Mouse (Mus musculus): ENCODE measurements around the gene Prickle1.

Prickle1 gene

DNA sequence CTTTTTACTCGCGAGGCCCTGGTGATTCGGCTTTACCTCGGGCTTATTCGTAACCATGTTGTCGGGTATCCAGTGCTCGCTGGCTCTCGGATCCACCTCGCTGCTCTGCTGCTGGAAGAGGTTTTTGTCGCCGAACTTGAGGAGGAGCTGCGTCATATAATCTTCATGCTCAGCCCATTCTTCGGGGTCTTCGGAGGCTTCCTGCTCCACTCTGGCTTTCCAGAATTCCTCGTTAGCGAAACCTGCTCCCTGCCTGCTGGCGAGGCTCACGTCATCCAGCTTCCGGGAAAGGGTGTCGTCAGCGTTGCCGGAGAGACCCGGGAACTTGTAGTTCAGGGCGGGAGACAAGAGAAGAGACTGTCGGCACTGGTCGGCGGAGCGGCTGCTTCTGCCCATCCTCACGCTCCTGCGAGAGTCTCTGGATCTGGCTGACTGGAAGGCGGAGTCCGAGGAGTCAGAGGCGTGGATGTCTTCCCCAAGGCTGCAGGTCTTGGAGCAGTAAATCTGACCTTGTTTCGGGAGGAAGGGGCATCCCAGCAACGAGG, 92.4 kb downstream of the Prickle1 start:
- DNase-seq (ENCODE audit: low read depth), result no peak

DNA sequence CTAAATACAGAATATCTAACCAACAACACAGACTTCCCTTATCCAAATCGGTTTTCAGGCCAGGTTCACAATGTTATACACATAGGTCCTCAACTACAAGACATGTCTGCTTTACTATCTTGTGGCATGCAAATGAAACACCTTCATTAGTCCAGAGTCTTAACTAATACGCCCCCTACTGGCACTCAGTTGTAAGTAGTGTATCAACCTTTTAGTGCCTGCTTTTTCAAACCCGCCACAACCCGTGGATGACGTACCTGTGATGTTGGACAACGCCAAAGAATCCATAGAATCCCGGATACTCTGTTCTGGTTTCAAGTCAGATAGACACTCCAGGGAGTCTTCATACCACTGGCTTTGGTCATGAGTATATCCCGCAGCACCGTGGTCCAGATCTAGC, 93.0 kb downstream of the Prickle1 start:
- no peak for DNase-seq (ENCODE audit: low read depth)

DNA sequence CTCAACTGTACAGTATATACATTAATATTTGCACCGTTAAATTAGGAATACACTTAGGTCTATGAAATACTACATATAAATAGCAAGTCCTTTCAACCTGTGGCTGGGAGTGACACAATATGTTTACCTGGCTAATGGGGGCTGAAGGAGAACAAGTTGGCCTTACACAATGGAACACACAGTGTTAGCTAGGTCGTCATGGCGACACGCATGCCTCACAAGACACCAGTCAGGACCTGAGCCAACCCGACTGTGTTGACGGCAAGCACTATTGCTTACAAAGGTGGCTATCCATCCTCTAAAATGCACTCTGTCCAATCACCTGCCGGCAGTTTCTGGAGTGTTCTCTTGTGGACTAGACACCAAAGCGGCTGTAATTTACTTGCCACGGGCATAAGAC, 95.8 kb downstream of the Prickle1 start:
- DNase-seq (ENCODE audit: low read depth), result no peak

DNA sequence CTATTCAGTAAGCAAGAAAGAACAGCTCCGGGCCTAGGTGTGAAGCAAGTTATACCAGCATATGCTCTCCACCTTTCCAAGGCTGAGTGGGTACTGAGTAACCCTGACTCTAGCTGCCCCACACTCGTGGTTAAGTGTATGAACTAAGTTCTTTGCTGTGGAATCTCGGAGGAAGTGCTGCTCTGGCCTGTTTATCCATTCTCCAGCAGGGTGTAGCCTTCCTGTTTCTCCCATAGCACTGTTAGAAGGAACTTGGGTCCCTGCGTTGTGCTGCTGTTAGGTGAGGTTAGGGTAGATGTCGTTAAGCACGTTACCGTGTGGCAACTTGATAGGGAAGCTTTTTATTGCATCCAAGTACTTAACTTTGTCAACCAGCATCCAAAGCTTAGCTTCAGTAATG, 101.0 kb downstream of the Prickle1 start:
- DNase-seq (ENCODE audit: low read depth), result no peak

DNA sequence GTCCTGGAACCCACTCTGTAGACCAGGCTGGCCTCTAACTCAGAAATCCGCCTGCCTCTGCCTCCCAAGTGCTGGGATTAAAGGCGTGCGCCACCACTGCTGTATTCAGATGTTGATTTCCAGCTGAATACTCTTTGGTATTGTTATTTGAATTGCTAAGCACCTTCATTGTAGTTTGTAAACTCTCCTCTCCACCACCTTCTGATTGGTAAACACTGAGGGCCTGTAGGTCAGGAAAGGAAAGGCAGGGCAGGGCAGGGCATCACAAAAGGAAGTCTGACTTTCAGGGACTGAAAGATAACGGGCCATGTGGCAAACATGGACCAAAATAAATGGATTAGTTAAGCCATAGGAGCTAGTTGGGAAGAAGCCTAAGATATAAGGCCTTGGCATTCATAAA, 106.1 kb downstream of the Prickle1 start:
- no peak for DNase-seq (ENCODE audit: low read depth)

DNA sequence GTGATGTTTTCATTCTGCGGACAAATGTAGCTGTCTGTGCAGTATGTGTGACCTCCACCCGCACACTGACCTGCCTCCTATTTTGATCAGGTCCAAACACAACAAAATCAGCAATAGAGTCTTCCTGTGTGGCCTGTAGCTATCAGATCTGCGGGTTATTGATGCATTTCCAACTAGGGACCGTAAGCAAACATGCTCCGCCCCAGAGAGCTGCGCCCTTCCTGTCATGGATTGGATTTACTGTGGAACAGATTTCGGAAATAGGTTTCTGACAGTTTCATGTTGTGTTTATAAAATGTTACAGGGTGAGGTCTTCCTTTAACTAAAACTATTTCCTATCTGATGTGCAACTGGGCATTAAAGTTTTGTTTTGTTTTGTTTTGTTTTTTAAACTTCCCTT, 109.6 kb downstream of the Prickle1 start:
- DNase-seq (ENCODE audit: low read depth), result no peak

DNA sequence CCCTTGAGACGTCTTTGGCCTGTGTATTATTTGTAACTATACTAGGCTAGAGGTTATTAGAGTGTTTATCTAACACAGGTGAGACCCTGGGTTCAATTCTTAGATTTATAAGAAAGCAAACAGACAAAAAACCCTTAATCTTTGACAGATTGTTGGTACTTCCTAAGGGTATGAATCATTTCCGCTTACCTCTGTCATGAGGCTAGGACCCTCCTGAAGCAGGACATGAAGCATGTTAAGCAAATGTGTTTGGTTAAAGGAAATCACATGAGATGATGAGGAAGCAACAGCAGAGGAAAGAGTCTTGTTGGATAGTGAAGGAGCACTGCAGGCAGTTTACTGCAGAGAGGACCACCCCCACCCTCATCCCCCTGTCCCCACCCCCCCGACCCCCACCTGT, 110.4 kb downstream of the Prickle1 start:
- DNase-seq (ENCODE audit: low read depth), result no peak

DNA sequence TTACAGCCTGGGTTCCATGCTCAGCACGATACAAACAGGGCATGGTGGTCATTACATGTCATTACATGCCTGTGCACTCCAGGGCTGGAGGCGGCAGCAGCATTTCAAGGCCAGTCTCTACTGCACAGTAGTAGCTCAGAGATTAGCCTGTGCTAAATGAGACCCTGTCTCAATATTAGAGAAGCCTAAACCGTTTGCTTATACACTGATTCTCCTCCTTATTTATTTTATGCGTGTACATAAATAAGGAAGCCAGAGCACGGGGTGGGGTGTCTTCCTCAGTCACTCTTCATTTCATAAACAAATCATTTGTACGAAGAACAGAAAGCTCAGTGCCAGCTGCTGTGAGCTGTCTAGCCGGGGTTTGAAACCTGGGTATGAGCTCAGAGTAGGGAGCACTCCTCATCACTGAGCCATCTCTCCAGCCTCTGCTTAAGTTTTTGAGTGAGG, 111.4 kb downstream of the Prickle1 start:
- no peak for DNase-seq (ENCODE audit: low read depth)

DNA sequence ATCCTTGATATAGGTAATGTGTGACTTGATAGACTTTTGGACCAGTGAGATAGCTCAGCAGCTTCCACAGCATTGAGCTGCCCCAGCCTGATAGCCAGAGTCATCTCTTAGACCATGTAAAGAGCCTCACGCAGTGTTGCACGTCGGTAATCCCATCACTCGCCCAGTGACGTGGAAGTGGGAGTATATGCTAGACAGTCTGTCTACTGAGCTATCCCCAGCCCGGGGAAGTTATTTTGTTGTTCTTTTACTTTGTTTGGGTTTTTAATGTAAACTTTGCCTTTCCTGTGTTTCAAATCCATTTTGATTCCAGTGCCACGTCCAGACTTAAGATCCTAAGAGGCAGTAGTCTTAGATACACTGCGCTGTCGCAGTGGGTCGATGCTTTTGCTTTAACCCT, 114.6 kb downstream of the Prickle1 start:
- DNase-seq (ENCODE audit: low read depth), result no peak

DNA sequence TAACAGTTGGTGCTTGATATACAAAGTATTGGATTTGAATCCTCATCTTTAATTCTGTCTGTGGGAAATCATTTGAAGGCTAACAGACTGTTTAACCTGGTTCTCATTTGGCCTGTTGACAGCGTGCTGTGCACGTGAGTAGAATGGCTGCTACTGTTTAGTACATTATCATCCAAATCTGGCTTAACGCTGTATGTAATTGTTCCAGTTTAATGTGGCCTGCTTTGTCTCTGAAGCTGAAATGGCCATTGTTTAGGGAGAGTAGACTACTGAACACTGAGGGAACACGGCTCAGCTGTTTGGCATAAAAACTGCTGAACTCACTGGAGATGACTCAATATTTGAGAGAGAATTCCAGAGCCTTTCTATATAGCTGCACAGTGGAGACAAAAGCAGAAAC, 116.2 kb downstream of the Prickle1 start:
- no peak for DNase-seq (ENCODE audit: low read depth)

DNA sequence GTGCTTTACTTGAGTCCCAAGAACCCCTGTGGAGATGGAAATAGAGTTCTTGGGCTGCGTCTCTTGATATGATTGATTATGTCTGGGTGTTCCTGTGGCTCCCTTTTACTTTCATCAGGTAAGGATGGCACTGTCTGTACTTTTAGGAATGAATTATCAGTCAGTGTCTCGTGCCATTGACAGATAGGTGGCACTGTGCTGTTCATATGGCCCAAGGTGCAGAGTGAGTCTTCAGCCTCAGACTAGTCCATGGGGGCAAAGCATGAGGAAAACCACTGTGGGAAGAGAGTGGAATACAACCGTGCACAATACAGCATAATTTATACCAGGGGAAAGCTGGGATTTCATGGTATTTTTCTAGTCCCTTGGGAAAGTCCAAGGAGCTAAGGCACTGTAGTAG, 117.0 kb downstream of the Prickle1 start:
- DNase-seq (ENCODE audit: low read depth), result no peak

DNA sequence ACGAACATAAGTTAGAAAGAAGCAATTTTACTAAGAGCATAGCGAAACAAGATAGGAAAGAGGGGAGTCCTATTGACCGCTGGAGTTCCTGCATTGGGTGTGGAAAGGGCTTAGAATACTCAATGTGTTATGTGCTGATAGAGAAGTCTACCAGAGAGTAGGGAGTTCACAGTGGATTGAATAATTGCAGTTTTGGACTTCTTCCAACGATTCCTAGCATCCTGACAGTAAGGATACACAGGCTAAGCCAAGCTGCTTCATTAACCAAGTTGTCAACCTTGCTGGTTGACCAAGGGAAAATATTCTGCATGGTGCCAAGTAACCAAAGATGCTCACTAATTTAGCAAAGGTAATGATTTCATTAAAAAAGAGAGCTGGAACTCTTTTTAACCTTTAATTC, 118.0 kb downstream of the Prickle1 start:
- DNase-seq (ENCODE audit: low read depth), result no peak

DNA sequence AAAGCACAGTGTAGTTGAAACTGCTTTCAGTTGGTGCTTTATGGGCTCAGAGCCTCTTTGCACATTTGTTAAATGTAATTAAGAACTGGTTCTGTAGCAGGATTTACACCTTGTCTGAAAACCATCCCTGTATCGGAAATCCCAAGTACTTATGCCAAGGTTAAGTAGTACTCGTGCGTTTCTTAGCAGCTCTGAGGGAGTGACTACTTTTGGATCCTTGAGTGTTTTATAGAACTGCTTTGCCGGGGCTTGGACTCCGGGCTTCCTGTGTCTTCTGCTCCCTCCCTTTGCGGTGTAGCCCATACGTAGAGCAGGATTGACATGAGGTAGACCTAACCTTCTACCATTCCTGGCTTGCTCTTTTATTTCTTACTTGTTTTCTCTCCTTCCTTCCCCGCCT, 120.0 kb downstream of the Prickle1 start:
- no peak for DNase-seq (ENCODE audit: low read depth)

DNA sequence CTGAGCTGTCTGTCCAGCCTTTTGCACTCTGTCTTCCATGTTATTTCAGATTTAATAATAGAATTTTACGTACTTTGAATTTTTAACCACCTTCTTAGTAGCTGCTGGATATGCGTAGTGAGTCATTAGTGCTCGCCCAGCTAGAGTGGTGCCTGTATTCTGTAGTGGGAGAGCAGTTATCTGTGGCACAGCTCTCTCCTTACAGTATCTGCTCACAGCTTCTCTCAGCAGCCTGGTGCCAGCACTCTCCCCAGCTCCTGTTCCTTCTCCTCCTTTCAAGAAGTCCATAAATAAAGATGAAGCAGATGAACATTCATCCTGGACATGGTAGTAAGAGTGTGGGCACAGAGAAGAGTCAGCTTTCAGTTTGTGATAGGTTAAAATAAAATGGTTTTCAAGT, 121.4 kb downstream of the Prickle1 start:
- no peak for DNase-seq (ENCODE audit: low read depth)

DNA sequence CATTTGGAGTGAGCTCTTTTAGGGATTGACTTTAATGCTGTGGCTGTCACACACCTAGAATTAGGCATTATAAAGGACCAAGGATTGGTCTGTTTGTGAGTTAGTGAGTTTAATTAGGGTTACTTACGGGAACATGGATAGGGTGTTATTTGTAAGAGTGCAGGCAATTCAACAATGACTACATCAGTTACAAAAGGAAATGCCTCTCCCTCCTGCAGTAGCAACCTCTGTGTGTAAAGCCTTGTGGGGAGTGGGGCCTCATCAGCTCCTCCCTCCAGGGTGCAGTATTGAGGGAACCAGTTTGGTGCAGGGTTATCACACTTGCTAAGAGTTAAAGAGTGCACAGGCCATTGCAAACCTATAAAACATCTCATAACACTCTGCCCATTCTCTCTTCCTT, 123.6 kb downstream of the Prickle1 start:
- no peak for DNase-seq (ENCODE audit: low read depth)

DNA sequence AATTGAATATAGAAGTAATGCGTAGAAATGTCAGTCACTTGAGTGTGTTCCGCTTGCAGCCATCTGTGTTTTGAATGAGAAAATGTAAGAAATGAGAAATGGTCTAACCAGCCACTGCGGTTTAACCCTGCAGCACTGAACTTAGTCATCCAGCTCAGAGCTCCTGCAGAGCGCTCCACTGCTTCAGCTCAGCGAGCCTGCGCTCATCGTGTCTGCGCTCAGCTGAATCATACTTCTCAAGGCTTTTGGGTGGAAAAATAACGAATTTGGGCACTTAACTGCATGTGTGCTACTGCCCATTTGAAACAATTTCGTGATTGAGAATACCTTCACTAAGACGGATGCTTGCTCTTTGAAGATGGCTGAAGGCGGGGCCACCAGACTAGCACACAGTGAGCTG, 124.0 kb downstream of the Prickle1 start:
- DNase-seq (ENCODE audit: low read depth), result no peak

DNA sequence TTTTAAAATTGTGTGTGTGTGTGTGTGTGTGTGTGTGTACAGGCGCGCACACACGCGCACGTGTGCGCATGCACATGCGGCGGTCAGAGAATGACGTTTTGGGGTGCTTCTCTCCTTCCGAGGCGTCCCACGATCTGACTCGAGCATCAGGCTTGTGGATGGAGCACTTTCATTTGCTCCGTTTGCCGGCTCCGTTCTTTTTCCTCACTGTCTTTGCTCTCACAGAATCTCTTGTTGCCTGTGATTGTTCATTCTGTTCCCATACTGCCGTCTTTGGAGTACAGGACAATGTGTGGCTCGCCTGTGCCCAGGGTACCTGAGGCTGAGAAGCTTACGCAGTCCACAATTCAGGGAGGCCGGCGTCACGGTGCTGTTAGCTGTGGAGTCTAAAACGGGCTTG, 134.6 kb downstream of the Prickle1 start:
- DNase-seq (ENCODE audit: low read depth), result no peak

DNA sequence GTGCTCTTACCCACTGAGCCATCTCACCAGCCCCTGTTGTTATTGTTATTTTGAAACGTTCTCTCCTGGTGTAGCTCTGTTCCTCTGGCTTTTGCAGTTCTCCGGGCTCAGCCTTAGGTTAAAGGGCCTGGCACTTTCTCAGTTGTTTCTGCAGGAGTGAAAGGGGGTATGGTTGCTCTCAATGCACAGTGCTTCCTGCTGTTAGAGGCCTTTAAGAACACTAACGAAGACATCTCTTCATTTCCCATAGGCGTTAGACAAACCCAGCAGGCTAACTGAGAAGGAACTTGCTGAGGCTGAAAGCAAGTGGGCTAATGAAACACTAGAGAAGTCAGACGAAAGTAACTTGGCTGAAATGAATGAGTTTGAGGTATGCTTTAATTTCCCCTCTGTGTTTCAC, 136.3 kb downstream of the Prickle1 start:
- DNase-seq (ENCODE audit: low read depth), result no peak

DNA sequence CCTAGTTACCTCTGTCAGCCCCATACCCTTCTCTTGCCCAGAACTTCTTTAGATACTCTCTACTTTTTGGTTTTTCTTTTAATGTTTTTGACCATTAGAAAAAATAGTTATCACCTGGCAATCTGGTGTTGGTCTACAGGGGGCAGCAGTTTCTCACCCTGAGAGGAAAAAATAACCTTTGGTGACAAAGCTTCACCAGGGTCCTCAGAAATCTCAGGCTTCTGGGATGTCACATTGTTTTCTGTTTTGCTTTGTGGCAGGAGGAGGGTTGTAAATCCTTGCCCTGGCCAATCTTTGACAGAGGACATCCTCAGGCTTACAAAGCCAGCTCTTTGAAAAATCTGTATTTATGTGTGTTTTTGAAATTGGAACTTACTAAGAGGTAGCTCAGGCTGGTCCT, 139.7 kb downstream of the Prickle1 start:
- DNase-seq (ENCODE audit: low read depth), result no peak

DNA sequence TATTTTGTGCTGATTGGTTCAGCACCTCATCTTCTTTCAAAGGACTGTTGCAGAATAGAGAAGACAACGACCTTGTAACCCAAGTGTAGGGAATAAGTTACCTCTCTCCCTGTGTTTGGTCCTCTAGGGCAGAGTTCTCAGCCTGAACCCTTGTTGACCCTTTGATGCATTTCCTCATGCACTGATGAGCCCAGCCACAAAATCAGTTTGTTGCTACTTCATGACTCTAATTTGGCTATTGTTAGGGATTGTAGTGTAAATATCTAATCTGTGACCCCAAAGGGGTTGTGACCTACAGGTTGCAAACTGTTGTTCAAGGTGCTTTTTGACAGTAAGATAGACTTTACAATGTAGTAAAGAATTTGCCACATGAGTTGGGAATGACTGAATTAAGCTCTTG, 142.4 kb downstream of the Prickle1 start:
- no peak for DNase-seq (ENCODE audit: low read depth)
